Mouse (Mus musculus): ENCODE results near the gene Zfhx3.

The Zfhx3 gene

GRCm38 (mm10) chr8:108732500-108732899 is 790.1 kb downstream of the Zfhx3 start:
- in situ Hi-C loops (cut with MboI; ENCODE audit: low sequenced_read_pairs): no loop called here

- in situ Hi-C loops (cut with MboI; ENCODE audit: low sequenced_read_pairs): no loop called here
Measured at GRCm38 (mm10) chr8:108733385-108733784, 790.9 kb downstream of the Zfhx3 start.

DNA sequence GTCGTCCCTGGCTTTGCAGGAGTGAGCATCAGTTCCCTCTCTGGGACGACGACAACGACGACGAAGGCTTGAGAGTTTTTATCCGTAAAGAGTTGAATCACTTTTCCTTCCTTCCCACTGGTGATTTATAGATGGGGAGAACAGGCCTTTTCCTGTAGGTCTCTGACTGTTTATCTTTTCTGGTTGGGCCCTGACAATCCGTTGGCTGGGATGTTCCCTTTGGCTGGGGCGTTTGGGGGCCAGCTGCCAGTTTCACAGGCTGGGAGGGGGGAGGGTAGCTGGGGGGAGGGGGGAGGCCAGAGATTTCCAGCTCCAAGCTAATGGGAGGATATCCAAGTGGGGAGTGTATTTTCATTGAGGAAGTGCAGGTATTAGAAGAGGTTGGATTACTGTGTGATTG is 794.0 kb downstream of the Zfhx3 start:
- in situ Hi-C loops (cut with MboI; ENCODE audit: low sequenced_read_pairs): no loop called here

- in situ Hi-C loops (cut with MboI; ENCODE audit: low sequenced_read_pairs): no loop called here
Measured at GRCm38 (mm10) chr8:108738179-108738578, 795.7 kb downstream of the Zfhx3 start.

- in situ Hi-C loops (cut with MboI; ENCODE audit: low sequenced_read_pairs): no loop called here
Measured at GRCm38 (mm10) chr8:108739517-108739916, 797.1 kb downstream of the Zfhx3 start.

- in situ Hi-C loops (cut with MboI; ENCODE audit: low sequenced_read_pairs): no loop called here
Measured at GRCm38 (mm10) chr8:108740443-108740842, 798.0 kb downstream of the Zfhx3 start.

DNA sequence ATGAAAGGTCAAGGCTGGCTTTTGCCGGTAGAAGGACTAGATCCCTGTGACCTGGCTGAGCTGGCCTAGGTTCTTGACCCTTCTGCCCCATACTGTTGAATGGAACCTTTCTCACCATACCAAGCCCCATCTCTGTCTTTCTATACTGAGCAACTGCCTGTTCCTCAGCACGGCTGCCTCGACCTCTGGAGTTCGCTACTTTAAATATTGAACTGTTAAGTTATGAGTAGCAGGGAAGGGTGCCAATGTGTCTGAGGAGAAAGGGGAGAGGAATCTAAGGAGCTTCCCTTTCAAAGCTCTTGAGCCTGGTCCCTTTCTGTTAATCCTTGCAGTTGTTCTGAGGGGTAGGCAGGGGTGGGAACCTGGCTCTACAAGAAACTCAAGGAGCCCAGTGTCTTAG is 799.2 kb downstream of the Zfhx3 start:
- in situ Hi-C loops (cut with MboI; ENCODE audit: low sequenced_read_pairs): no loop called here

DNA sequence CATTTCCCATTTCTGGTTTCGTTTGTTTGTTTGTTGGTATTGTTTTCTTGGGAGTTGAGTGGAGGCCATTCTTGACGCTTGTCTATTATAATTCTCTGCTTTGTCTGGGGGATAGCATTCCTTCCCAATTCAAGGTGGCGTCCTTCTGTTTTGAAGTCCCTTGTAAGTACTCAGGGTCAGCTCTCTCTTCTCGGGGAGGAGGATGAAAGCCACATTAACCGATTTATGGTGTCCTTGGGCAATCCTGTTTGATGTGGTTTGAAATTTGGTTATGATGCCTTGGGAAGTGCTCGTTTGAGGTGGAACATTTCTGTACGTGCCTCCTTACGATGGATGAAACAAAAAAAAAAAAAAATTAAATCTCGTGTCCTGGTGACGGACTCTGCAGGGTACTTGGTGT is 800.0 kb downstream of the Zfhx3 start:
- in situ Hi-C loops (cut with MboI; ENCODE audit: low sequenced_read_pairs): no loop called here

DNA sequence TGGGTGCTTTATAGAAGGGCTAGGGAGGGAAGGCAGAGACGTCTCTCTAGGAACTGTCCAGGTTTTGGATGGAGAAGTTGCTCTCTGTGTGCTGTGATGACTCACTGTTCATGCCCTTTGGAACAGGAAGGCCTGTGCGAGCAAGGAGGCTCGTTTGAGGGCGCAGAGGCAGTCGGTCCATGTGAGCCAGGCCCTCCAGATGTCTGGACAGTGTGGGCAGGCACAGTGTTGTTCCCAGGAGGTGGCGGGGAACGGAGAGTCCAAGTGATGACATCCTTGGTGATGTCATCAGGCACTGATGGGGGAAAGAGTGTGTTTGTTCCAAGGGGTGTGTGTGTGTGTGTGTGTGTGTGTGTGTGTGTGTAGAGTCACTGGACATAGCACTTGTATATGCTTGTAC is 800.8 kb downstream of the Zfhx3 start:
- in situ Hi-C loops (cut with MboI; ENCODE audit: low sequenced_read_pairs): no loop called here

DNA sequence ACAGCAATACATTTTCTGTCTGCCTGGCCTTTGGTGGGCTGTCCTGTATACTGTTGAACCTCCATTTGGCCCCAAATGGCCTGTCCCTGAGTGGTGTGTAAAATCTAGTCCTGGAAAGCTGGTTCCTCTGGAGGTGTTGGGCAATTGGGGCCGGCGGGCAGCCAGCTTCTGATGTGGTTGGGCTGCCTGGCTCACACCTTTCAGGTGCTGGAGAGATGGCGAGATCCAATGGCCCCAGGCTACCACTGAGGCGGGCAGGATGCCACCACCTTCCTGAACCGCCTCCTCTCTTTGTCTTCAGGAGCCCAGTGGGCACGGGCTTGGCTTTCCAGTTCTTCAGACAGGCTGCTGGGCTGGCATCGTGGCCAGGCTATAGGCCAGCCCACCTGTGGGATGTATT is 803.1 kb downstream of the Zfhx3 start:
- in situ Hi-C loops (cut with MboI; ENCODE audit: low sequenced_read_pairs): no loop called here

DNA sequence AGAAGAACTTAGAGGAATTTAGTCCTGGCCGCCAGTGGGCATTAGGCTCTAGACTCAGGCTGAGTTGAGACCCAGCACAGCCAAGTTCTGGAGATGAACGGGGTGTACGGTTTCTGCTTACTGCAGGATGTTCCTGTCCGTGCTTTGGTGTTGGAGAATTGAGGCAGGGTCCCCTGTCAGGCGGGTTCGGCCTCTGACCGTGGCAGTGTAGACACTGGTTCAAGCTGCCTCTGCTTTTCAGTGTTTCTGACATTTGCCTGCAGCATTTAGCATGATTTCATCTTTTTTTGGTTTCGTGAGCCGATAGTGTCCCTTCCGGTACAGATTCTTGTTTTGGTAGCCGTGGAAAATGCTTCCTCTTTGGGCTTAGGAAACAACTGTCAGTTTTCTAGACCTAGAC is 805.7 kb downstream of the Zfhx3 start:
- in situ Hi-C loops (cut with MboI; ENCODE audit: low sequenced_read_pairs): no loop called here

- in situ Hi-C loops (cut with MboI; ENCODE audit: low sequenced_read_pairs): no loop called here
Measured at GRCm38 (mm10) chr8:108748851-108749376, 806.5 kb downstream of the Zfhx3 start.

GRCm38 (mm10) chr8:108750806-108751205 is 808.4 kb downstream of the Zfhx3 start:
- in situ Hi-C loops (cut with MboI; ENCODE audit: low sequenced_read_pairs): no loop called here

- in situ Hi-C loops (cut with MboI; ENCODE audit: low sequenced_read_pairs): no loop called here
Measured at GRCm38 (mm10) chr8:108754556-108754955, 812.1 kb downstream of the Zfhx3 start.

- in situ Hi-C loops (cut with MboI; ENCODE audit: low sequenced_read_pairs): no loop called here
Measured at GRCm38 (mm10) chr8:108755400-108756325, 813.2 kb downstream of the Zfhx3 start.

- in situ Hi-C loops (cut with MboI; ENCODE audit: low sequenced_read_pairs): no loop called here
Measured at GRCm38 (mm10) chr8:108759511-108760330, 817.3 kb downstream of the Zfhx3 start.

DNA sequence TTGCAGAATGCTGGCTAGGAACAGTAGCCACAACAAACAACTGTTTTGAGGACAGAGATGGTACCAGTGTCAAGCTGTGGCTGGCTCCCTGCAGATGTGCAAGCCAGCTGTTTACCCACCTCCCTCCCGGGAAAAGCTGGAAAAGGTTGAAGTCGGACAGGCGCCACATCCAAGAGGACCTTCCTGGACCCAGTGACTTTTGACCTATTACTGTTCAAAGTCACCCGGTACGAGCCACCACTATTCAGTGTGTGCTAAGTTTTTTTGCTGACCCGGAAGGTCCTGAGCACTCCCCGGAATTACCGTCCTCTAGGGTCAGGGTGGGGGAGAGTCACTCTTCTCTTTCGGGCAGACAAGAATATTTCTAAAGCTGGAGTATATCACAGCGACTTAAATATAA is 818.3 kb downstream of the Zfhx3 start:
- in situ Hi-C loops (cut with MboI; ENCODE audit: low sequenced_read_pairs): no loop called here

DNA sequence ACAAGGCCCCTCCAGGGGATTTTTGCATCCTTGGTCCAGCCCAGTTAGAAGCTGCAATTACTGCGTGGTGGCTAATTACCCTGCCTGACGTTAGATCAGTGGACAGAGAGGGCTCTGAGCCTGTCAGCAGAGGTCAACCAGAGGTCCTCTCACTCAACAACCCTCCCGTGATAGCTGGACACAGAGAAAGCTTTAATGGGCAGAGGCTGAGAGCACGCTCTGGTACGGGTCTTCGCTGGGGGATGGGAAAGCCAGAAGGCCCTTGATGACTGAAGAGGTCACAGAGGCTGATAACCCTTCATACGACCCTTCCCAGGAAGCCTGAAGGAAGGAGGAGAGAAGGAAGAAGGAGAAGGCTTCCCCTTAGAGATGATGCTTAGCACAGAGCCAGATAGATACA is 820.1 kb downstream of the Zfhx3 start:
- in situ Hi-C loops (cut with MboI; ENCODE audit: low sequenced_read_pairs): no loop called here

GRCm38 (mm10) chr8:108764403-108765194 is 822.2 kb downstream of the Zfhx3 start:
- in situ Hi-C loops (cut with MboI; ENCODE audit: low sequenced_read_pairs): no loop called here

DNA sequence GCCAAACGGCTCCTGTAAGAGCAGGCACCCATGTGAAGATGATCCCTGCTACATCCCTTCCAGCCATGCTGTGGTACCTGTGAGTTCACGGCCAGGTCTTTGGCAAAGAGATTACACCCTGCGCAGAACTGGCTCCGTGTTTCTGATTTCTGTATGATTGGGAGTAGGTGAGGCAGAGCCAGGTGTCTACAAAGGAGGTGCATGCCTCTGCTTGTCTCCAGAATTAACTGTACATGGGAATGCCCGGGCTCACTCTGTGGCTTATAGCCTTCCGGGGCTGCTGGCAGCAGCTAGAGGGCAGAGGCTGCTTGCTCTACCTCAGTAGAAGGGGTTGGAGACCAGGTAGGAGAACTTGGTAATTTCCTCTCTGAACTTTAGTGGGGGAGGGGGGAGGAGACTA is 823.7 kb downstream of the Zfhx3 start:
- in situ Hi-C loops (cut with MboI; ENCODE audit: low sequenced_read_pairs): no loop called here

DNA sequence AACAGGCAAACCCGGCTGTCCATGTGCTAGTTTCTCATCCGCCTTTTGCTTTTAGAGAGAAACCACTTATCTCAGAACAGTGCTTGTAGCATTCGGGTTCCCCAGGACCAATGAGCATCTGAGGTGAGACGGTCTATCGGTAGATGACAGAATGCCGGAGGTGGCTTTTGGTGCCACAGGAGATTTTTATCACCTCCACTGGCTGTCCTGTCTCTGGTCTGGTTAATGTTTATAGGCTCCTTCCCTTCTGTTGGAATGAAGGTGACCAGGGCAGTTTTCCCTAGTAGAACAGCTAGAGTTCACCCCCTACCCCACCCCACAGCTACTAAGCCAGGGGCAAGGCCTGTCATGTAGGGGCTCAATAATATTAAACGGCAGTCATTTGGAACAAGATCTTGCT is 825.6 kb downstream of the Zfhx3 start:
- in situ Hi-C loops (cut with MboI; ENCODE audit: low sequenced_read_pairs): no loop called here
